Mouse (Mus musculus) liver, postnatal 0 days (tissue): ENCODE results near the gene Vwa8. TPM values are rescaled to one million over a fixed set of nuclear protein-coding genes. Genes with fewer than 3 reads are reported as not detected.
A peak's percentile ranks its signal among the peaks of the same experiment; 100 is the strongest.

ENCODE experiments used
- ATAC-seq: fragments of 200-750 bp; cut with Nextera tagmentation; 2 replicates; pipeline ENCODE4 v1.8.0; 2017; ENCODE audit warnings: mild to moderate bottlenecking, moderate library complexity
- DNase-seq: peaks from one replicate; pipeline ENCODE4 v3.0.0-alpha.2; 2016
- H3K27ac ChIP-seq: fragments of 300-500 bp; sonication (generic); 2 replicates; pipeline ENCODE4 v1.5.1; 2014; ENCODE audit warnings: antibody characterized with exemption, moderate library complexity, mild to moderate bottlenecking, low read depth
- H3K27me3 ChIP-seq: fragments of 300-500 bp; sonication (generic); 2 replicates; pipeline ENCODE4 v1.6.1; 2014; ENCODE audit warnings: low read length, control low read depth, mixed read lengths; ENCODE audit not compliant: insufficient read depth
- H3K36me3 ChIP-seq: fragments of 300-500 bp; sonication (generic); replicated peaks from 2 replicates; pipeline ENCODE4 v1.6.1; 2014; ENCODE audit warnings: mild to moderate bottlenecking, control low read depth, low read length, moderate library complexity, mixed read lengths; ENCODE audit not compliant: insufficient read depth
- H3K4me1 ChIP-seq: fragments of 300-500 bp; sonication (generic); 2 replicates; pipeline ENCODE4 v1.6.1; 2014; ENCODE audit warnings: antibody characterized with exemption, mild to moderate bottlenecking, control low read depth; ENCODE audit not compliant: insufficient read depth
- H3K4me2 ChIP-seq: fragments of 300-500 bp; sonication (generic); 2 replicates; pipeline ENCODE4 v1.6.1; 2014; ENCODE audit warnings: low read depth, mild to moderate bottlenecking, low read length, moderate library complexity, mixed read lengths
- H3K4me3 ChIP-seq: fragments of 300-500 bp; sonication (generic); 2 replicates; pipeline ENCODE4 v1.5.1; 2014; ENCODE audit warnings: low read depth, low read length
- H3K9ac ChIP-seq: fragments of 300-500 bp; sonication (generic); replicated peaks from 2 replicates; pipeline ENCODE4 v1.6.1; 2014; ENCODE audit warnings: mild to moderate bottlenecking, moderate library complexity
- H3K9me3 ChIP-seq: fragments of 300-500 bp; sonication (generic); 2 replicates; pipeline ENCODE4 v1.6.1; 2016; ENCODE audit warnings: mild to moderate bottlenecking, control low read depth, low read length, mixed read lengths
- CTCF ChIP-seq: sonication (generic); IDR thresholded peaks from 2 replicates; pipeline ENCODE4 v1.5.1; 2016; ENCODE audit warnings: antibody characterized with exemption, low read depth
- EP300 ChIP-seq: IDR thresholded peaks from 2 replicates; pipeline ENCODE4 v1.6.1; 2016; ENCODE audit warnings: antibody characterized with exemption, low read depth, mild to moderate bottlenecking
- WGBS: fragments of 180-500 bp; shearing (Covaris S2); extraction: QIAGEN DNeasy Blood & Tissue Kit; methylation state at CpG from one replicate; pipeline ENCODE4 v1.1.7; 2014; ENCODE audit not compliant: insufficient replicate concordance; 5-methylcytosine and 5-hydroxymethylcytosine counted together
- polyA plus RNA-seq: library from polyadenylated mRNA; unstranded; fragments of >200 nt; fragmentation: Nextera tagmentation; extraction: Ambion mirVana; gene quantifications from 2 replicates; pipeline ENCODE4 v1.2.1, GENCODE M21; 2015

The Vwa8 gene
- polyA plus RNA-seq, 1 experiment from 2014 or later: 27.1 TPM

DNA sequence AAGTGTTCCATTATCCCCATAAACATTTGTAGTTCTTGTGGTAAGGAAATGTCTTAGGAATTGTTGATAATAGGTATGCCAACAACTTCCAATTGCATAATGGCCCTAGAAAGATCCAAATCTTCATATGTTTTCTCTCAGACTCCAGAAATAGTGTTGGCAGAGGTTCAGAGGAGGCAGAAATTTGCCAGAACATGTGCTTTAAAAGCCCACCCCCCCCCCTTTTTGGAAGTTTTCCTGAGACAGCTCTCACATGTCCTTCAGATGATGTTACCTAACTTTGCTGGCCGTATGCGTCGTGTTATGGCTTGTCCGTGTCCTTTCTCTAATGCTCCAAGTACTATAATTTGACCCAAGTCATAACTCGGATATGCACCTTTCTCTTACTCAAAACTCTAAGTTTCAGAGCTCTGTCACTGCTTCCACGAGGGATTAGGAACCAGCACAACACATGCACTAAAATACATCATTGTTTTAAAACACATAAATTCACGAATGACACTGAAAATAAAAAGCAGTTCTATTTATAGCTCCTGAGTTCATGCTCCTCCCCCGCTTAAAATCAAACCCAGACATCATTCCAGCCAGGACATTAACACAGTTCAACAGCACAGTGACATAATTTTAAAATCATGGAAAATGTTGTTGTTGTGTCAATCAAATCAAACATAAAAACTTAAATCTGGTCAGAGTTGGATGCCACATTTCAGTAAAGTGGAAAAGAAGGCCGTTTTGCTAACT lies 227.9 kb downstream of the Vwa8 start:
- Histone ChIP-seq H3K4me3 (no peak overlapping the region), H3K9me3 (no peaks in the 10 kb centered on the region), H3K4me2 (no peak overlapping the region), H3K27ac (no peak overlapping the region), H3K36me3 (0 out of 2 replicates have a peak, but pooled peaks cover 3% of the 10 kb centered on the region), H3K27me3 (no peaks in the 10 kb centered on the region), H3K4me1 (no peaks in the 10 kb centered on the region), H3K9ac (no peak overlapping the region)
- no peak for DNase-seq
- 78% methylated on average over 9 of the region's 9 CpGs for WGBS
- ATAC-seq: no peak
- TF ChIP-seq CTCF (no peak), EP300 (no peak)

DNA sequence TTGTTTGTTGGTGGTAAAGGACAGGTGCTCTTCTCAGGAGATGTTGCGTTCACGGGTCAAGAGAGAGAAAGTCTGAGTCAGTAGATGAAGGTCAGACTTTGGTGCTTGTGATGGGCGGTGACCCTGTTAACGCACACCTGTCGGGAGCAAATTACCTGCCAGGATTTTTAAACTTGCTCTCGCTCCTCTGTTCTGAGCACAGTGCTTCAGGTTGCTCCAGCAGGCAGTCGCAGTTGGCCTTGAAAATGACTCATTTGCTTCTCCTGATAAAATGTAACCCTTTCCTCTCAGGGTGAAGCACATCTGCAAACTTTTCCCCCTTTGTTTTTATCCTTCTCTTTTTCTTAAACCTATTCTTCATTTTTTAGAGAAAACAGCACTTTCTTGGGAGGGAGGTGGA lies 234.7 kb downstream of the Vwa8 start:
- DNase-seq (no peak), ATAC-seq (no peak)
- TF ChIP-seq CTCF (no peak), EP300 (no peak)
- H3K4me1 ChIP-seq: no peaks in the 10 kb centered on the region
- no peak overlapping the region for H3K27ac ChIP-seq
- H3K27me3 ChIP-seq: no peaks in the 10 kb centered on the region
- no peak overlapping the region for H3K4me2 ChIP-seq
- 0 out of 2 replicates have a peak, but pooled peaks cover 4% of the 10 kb centered on the region for H3K36me3 ChIP-seq
- H3K9ac ChIP-seq: no peak overlapping the region
- no peaks in the 10 kb centered on the region for H3K9me3 ChIP-seq
- WGBS: 66% methylated on average over 7 of the region's 7 CpGs
- H3K4me3 ChIP-seq: no peak overlapping the region

GRCm38 (mm10) chr14:79086006-79086405 lies 237.2 kb downstream of the Vwa8 start:
- ATAC-seq (no peak), DNase-seq (no peak)
- no peak for TF ChIP-seq EP300
- TF ChIP-seq CTCF: no peak
- Histone ChIP-seq H3K4me3 (no peak overlapping the region), H3K9me3 (no peaks in the 10 kb centered on the region), H3K27me3 (no peaks in the 10 kb centered on the region), H3K27ac (no peak overlapping the region), H3K4me2 (no peak overlapping the region), H3K4me1 (no peaks in the 10 kb centered on the region), H3K9ac (no peak overlapping the region), H3K36me3 (0 out of 2 replicates have a peak, but pooled peaks cover 4% of the 10 kb centered on the region)
- 68% methylated on average over 5 of the region's 5 CpGs for WGBS

GRCm38 (mm10) chr14:79089464-79089863 lies 240.6 kb downstream of the Vwa8 start:
- ATAC-seq (no peak), DNase-seq (no peak)
- Histone ChIP-seq H3K4me3 (no peak overlapping the region), H3K9me3 (no peaks in the 10 kb centered on the region), H3K27ac (no peak overlapping the region), H3K36me3 (peaks cover 6% of the 10 kb centered on the region), H3K9ac (no peak overlapping the region), H3K4me1 (no peaks in the 10 kb centered on the region), H3K27me3 (no peaks in the 10 kb centered on the region), H3K4me2 (no peak overlapping the region)
- WGBS: 41% methylated on average over 2 of the region's 2 CpGs
- TF ChIP-seq CTCF (no peak), EP300 (no peak)

DNA sequence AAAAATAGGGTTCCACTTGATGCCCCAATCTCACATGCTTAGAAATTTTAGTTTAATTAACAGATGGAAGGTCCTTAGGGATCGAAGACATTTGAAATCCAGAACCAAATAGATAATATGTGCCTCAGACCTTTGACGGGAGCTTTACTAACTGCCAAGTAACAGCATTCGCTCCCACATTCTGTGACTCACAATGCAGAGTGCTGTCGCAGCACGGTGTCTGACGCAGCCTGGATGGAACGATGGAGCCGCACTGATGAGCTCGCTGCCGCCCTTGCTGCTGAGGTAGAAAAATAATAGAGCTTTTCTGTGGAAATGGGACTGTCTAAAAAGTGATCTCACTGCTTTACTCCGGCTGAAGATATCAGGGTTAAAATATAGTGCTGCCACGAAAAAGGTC lies 248.3 kb downstream of the Vwa8 start:
- no peak for DNase-seq
- Histone ChIP-seq H3K9me3 (no peaks in the 10 kb centered on the region), H3K27ac (no peak overlapping the region), H3K4me3 (no peak overlapping the region), H3K36me3 (peaks cover 8% of the 10 kb centered on the region), H3K9ac (no peak overlapping the region), H3K4me1 (no peaks in the 10 kb centered on the region), H3K4me2 (no peak overlapping the region), H3K27me3 (no peaks in the 10 kb centered on the region)
- ATAC-seq: no peak
- no peak for TF ChIP-seq EP300
- WGBS: 86% methylated on average over 12 of the region's 12 CpGs

GRCm38 (mm10) chr14:79106655-79107515 lies 258.0 kb downstream of the Vwa8 start:
- TF ChIP-seq CTCF (peak; percentile 90), EP300 (no peak)
- H3K36me3 ChIP-seq: 0 out of 2 replicates have a peak, but pooled peaks cover 3% of the 10 kb centered on the region
- WGBS: 36% methylated on average over 14 of the region's 14 CpGs
- no peak overlapping the region for H3K9ac ChIP-seq
- DNase-seq: peak; percentile 66
- no peak; the same call in 1 of the 2 replicates for ATAC-seq
- H3K4me3 ChIP-seq: no peak overlapping the region
- no peak overlapping the region for H3K4me2 ChIP-seq
- H3K27me3 ChIP-seq: no peaks in the 10 kb centered on the region
- H3K4me1 ChIP-seq: no peaks in the 10 kb centered on the region
- no peaks in the 10 kb centered on the region for H3K9me3 ChIP-seq
- H3K27ac ChIP-seq: no peak overlapping the region
